Mouse (Mus musculus): ENCODE data around the gene Asb2. TPM values are rescaled to one million over a fixed set of nuclear protein-coding genes. Genes with fewer than 3 reads are reported as not detected.

Gene Asb2
- polyA plus RNA-seq, 1 experiment = 3.6 TPM

DNA sequence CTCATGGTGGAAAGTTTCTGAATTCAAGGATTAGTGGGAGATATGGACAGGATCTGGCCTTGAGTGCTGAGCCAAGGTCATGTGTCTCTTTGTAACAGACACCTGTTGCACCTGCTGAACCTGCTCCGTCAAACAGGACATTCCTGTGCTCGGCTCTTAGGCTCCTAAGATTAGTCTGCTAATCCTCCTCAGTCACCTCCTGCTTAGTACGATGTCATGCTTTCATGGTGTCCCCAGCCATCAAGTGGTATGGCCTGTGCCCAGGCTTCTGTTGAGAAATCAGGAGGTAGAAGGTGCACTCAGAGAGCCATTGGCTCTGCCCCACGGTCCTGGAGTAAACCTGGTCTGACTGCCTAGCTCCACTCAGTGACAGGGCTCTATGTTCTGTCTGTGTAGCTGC lies 15.1 kb upstream of the Asb2 start:
- Histone ChIP-seq H3K36me3 (ENCODE audit: control insufficient read depth, insufficient read depth, low read length) (no peaks in the 10 kb centered on the region), H3K4me1 (ENCODE audit: control insufficient read depth, insufficient read depth, low read length) (peaks cover 18% of the 10 kb centered on the region), H3K4me3 (ENCODE audit: control insufficient read depth, low read depth, low read length) (no peak overlapping the region), H3K27me3 (ENCODE audit: control insufficient read depth, insufficient read depth, low read length) (no peaks in the 10 kb centered on the region), H3K27ac (ENCODE audit: control insufficient read depth, insufficient read depth, low read depth, low read length) (no peak overlapping the region)
- TF ChIP-seq CTCF (IDR thresholded peaks at IDR 0.05; ENCODE audit: control insufficient read depth, insufficient read depth, insufficient replicate concordance, low read depth, low read length) = no peak
- TF ChIP-seq POLR2A (IDR thresholded peaks at IDR 0.05; ENCODE audit: control insufficient read depth, low read depth, low read length) = no peak

- Histone ChIP-seq H3K27ac (ENCODE audit: control insufficient read depth, insufficient read depth, low read depth, low read length) (no peak overlapping the region), H3K4me3 (ENCODE audit: control insufficient read depth, low read depth, low read length) (no peak overlapping the region), H3K4me1 (ENCODE audit: control insufficient read depth, insufficient read depth, low read length) (peaks cover 18% of the 10 kb centered on the region), H3K27me3 (ENCODE audit: control insufficient read depth, insufficient read depth, low read length) (no peaks in the 10 kb centered on the region), H3K36me3 (ENCODE audit: control insufficient read depth, insufficient read depth, low read length) (no peaks in the 10 kb centered on the region)
- TF ChIP-seq POLR2A (IDR thresholded peaks at IDR 0.05; ENCODE audit: control insufficient read depth, low read depth, low read length) = no peak
- no peak for TF ChIP-seq CTCF (IDR thresholded peaks at IDR 0.05; ENCODE audit: control insufficient read depth, insufficient read depth, insufficient replicate concordance, low read depth, low read length)
Measured at GRCm38 (mm10) chr12:103368777-103369176, 13.0 kb upstream of the Asb2 start.

DNA sequence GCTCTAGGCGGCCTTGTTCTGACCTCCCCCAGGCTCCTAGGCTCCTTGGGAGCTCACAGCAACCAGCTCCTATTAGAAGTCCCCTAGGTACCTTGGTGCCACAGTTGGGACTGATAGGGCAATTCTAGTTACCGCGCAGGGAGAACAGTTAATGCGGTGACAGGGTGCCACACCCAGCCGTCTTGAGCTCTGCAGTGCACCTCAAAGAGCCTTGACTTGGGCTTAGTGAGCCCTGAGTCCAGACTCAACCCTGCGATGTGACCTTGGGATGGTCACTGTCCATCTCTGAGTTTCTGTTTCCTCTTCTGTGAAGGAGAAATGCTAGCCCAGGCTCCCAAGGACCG lies 12.5 kb upstream of the Asb2 start:
- H3K27me3 ChIP-seq (ENCODE audit: control insufficient read depth, insufficient read depth, low read length) = no peaks in the 10 kb centered on the region
- TF ChIP-seq POLR2A (IDR thresholded peaks at IDR 0.05; ENCODE audit: control insufficient read depth, low read depth, low read length) = no peak
- no peak for TF ChIP-seq CTCF (IDR thresholded peaks at IDR 0.05; ENCODE audit: control insufficient read depth, insufficient read depth, insufficient replicate concordance, low read depth, low read length)
- peak overlapping the region; percentile 23; the same call in 1 of the 2 replicates for H3K4me3 ChIP-seq (ENCODE audit: control insufficient read depth, low read depth, low read length)
- H3K36me3 ChIP-seq (ENCODE audit: control insufficient read depth, insufficient read depth, low read length) = no peaks in the 10 kb centered on the region
- peaks cover 18% of the 10 kb centered on the region for H3K4me1 ChIP-seq (ENCODE audit: control insufficient read depth, insufficient read depth, low read length)
- no peak overlapping the region for H3K27ac ChIP-seq (ENCODE audit: control insufficient read depth, insufficient read depth, low read depth, low read length)

GRCm38 (mm10) chr12:103367620-103368325 lies 12.0 kb upstream of the Asb2 start:
- Histone ChIP-seq H3K4me1 (ENCODE audit: control insufficient read depth, insufficient read depth, low read length) (peaks cover 18% of the 10 kb centered on the region), H3K27me3 (ENCODE audit: control insufficient read depth, insufficient read depth, low read length) (no peaks in the 10 kb centered on the region), H3K4me3 (ENCODE audit: control insufficient read depth, low read depth, low read length) (peak overlapping the region; percentile 41), H3K27ac (ENCODE audit: control insufficient read depth, insufficient read depth, low read depth, low read length) (peak overlapping the region; percentile 64), H3K36me3 (ENCODE audit: control insufficient read depth, insufficient read depth, low read length) (no peaks in the 10 kb centered on the region)
- TF ChIP-seq POLR2A (IDR thresholded peaks at IDR 0.05; ENCODE audit: control insufficient read depth, low read depth, low read length) = no peak
- TF ChIP-seq CTCF (IDR thresholded peaks at IDR 0.05; ENCODE audit: control insufficient read depth, insufficient read depth, insufficient replicate concordance, low read depth, low read length) = peak; percentile 74

DNA sequence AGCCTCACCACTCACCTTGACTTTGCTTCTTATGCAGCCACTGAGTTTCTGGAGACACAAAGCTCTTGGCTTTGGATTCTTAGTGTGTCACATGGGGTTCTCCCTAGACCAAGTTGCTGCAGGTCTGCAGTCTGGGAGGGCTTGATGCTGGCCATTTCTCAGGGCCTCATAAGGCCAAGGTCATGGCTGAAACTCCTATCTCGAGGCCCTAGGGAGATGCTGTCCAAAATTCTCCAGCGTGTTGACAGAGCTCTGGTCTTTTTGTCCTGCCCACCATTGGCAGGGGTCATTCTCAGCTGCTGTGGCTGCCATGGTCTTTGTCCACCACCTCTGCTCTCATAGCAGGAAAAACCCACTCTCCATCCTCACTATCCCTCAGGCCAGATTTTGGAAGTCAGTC lies 11.4 kb upstream of the Asb2 start:
- peak overlapping the region; percentile 64 for H3K27ac ChIP-seq (ENCODE audit: control insufficient read depth, insufficient read depth, low read depth, low read length)
- H3K4me1 ChIP-seq (ENCODE audit: control insufficient read depth, insufficient read depth, low read length) = peaks cover 18% of the 10 kb centered on the region
- no peaks in the 10 kb centered on the region for H3K36me3 ChIP-seq (ENCODE audit: control insufficient read depth, insufficient read depth, low read length)
- no peaks in the 10 kb centered on the region for H3K27me3 ChIP-seq (ENCODE audit: control insufficient read depth, insufficient read depth, low read length)
- H3K4me3 ChIP-seq (ENCODE audit: control insufficient read depth, low read depth, low read length) = peak overlapping the region; percentile 41; the same call in 1 of the 2 replicates
- TF ChIP-seq POLR2A (IDR thresholded peaks at IDR 0.05; ENCODE audit: control insufficient read depth, low read depth, low read length) = no peak
- no peak for TF ChIP-seq CTCF (IDR thresholded peaks at IDR 0.05; ENCODE audit: control insufficient read depth, insufficient read depth, insufficient replicate concordance, low read depth, low read length)

- Histone ChIP-seq H3K36me3 (ENCODE audit: control insufficient read depth, insufficient read depth, low read length) (no peaks in the 10 kb centered on the region), H3K27ac (ENCODE audit: control insufficient read depth, insufficient read depth, low read depth, low read length) (no peak overlapping the region), H3K4me1 (ENCODE audit: control insufficient read depth, insufficient read depth, low read length) (peaks cover 4% of the 10 kb centered on the region), H3K27me3 (ENCODE audit: control insufficient read depth, insufficient read depth, low read length) (no peaks in the 10 kb centered on the region), H3K4me3 (ENCODE audit: control insufficient read depth, low read depth, low read length) (no peak overlapping the region)
- no peak for TF ChIP-seq POLR2A (IDR thresholded peaks at IDR 0.05; ENCODE audit: control insufficient read depth, low read depth, low read length)
- TF ChIP-seq CTCF (IDR thresholded peaks at IDR 0.05; ENCODE audit: control insufficient read depth, insufficient read depth, insufficient replicate concordance, low read depth, low read length) = no peak
Measured at GRCm38 (mm10) chr12:103362336-103362735, 6.5 kb upstream of the Asb2 start.

GRCm38 (mm10) chr12:103361539-103362307 lies 5.9 kb upstream of the Asb2 start:
- Histone ChIP-seq H3K27me3 (ENCODE audit: control insufficient read depth, insufficient read depth, low read length) (no peaks in the 10 kb centered on the region), H3K36me3 (ENCODE audit: control insufficient read depth, insufficient read depth, low read length) (no peaks in the 10 kb centered on the region), H3K27ac (ENCODE audit: control insufficient read depth, insufficient read depth, low read depth, low read length) (no peak overlapping the region), H3K4me1 (ENCODE audit: control insufficient read depth, insufficient read depth, low read length) (no peaks in the 10 kb centered on the region), H3K4me3 (ENCODE audit: control insufficient read depth, low read depth, low read length) (no peak overlapping the region)
- TF ChIP-seq CTCF (IDR thresholded peaks at IDR 0.05; ENCODE audit: control insufficient read depth, insufficient read depth, insufficient replicate concordance, low read depth, low read length) (no peak), POLR2A (IDR thresholded peaks at IDR 0.05; ENCODE audit: control insufficient read depth, low read depth, low read length) (no peak)
